Mouse (Mus musculus): Measurements from ENCODE around the gene Sbpl.
"Not testable (repeated sequence)": the region's sequence is repeated elsewhere in the genome, so short reads cannot be mapped to it uniquely, and the experiment has no call there.

Gene Sbpl

GRCm38 (mm10) chr17:23961573-23962122 is 6.6 kb upstream of the Sbpl start:
- DNase-seq (ENCODE audit: low spot score in 2 of 2), result no peak

- DNase-seq (ENCODE audit: low spot score in 2 of 2), result peak; percentile 38 to 72
These were observed 5.1 kb upstream of the Sbpl start for GRCm38 (mm10) chr17:23960084-23960738.

GRCm38 (mm10) chr17:23950828-23951227 is 4.2 kb downstream of the Sbpl start:
- DNase-seq (ENCODE audit: low spot score in 2 of 2), result not testable (repeated sequence)

- DNase-seq (ENCODE audit: low spot score in 2 of 2), result no peak
These were observed 6.0 kb downstream of the Sbpl start for GRCm38 (mm10) chr17:23949068-23949467.

GRCm38 (mm10) chr17:23947486-23947885 is 7.6 kb downstream of the Sbpl start:
- not testable (repeated sequence) for DNase-seq (ENCODE audit: low spot score in 2 of 2)

- DNase-seq (ENCODE audit: low spot score in 2 of 2), result no peak
These were observed 13.7 kb downstream of the Sbpl start, which contains the start of gene Sbp for GRCm38 (mm10) chr17:23941372-23941771. Gene Sbp (plus strand): TSS chr17:23941672.

GRCm38 (mm10) chr17:23931157-23931556 is 23.9 kb downstream of the Sbpl start:
- no peak for DNase-seq (ENCODE audit: low spot score in 2 of 2)

GRCm38 (mm10) chr17:23925090-23925493 is 30.0 kb downstream of the Sbpl start:
- peak; percentile 19 to 40 for DNase-seq (ENCODE audit: low spot score in 2 of 2)

- DNase-seq (ENCODE audit: low spot score in 2 of 2), result peak; percentile 53 to 81
These were observed 30.5 kb downstream of the Sbpl start for GRCm38 (mm10) chr17:23924531-23925007.

- DNase-seq (ENCODE audit: low spot score in 2 of 2), result not testable (repeated sequence)
These were observed 37.9 kb downstream of the Sbpl start, which contains the start of gene Dcpp3 for GRCm38 (mm10) chr17:23917158-23917557. Gene Dcpp3 (plus strand): TSS chr17:23917458.

Data from spleen, postnatal 10 days (tissue).